Mouse (Mus musculus) kidney, postnatal 0 days (tissue): ENCODE results near the gene Pramel4. TPM values are rescaled to one million over a fixed set of nuclear protein-coding genes. Genes with fewer than 3 reads are reported as not detected.
"Not testable (repeated sequence)": the region's sequence is repeated elsewhere in the genome, so short reads cannot be mapped to it uniquely, and the experiment has no call there.

Experiments
- ATAC-seq: fragments of 200-750 bp; cut with Nextera tagmentation; replicated peaks from 2 replicates; pipeline ENCODE4 v1.8.0; 2017; ENCODE audit warnings: low read depth, moderate number of reproducible peaks, moderate TSS enrichment, moderate library complexity; ENCODE audit not compliant: low FRiP score
- DNase-seq: peaks from one replicate; pipeline ENCODE4 v3.0.0-alpha.2; 2016; ENCODE audit warnings: low spot score
- H3K27ac ChIP-seq: fragments of 300-500 bp; sonication (generic); 2 replicates; pipeline ENCODE4 v1.5.1; 2014; ENCODE audit warnings: mild to moderate bottlenecking
- H3K27me3 ChIP-seq: fragments of 300-500 bp; sonication (generic); 2 replicates; pipeline ENCODE4 v1.6.1; 2014; ENCODE audit warnings: low read length, mixed read lengths; ENCODE audit not compliant: insufficient read depth
- H3K36me3 ChIP-seq: fragments of 300-500 bp; sonication (generic); 2 replicates; pipeline ENCODE4 v1.6.1; 2014; ENCODE audit warnings: low read length, mixed read lengths; ENCODE audit not compliant: insufficient read depth
- H3K4me1 ChIP-seq: fragments of 300-500 bp; sonication (generic); replicated peaks from 2 replicates; pipeline ENCODE4 v1.6.1; 2014; ENCODE audit warnings: antibody characterized with exemption, low read length, mixed read lengths; ENCODE audit not compliant: insufficient read depth
- H3K4me2 ChIP-seq: fragments of 300-500 bp; sonication (generic); 2 replicates; pipeline ENCODE4 v1.6.1; 2014; ENCODE audit warnings: mild to moderate bottlenecking, low read length, moderate library complexity, mixed read lengths
- H3K4me3 ChIP-seq: fragments of 300-500 bp; sonication (generic); replicated peaks from 2 replicates; pipeline ENCODE4 v1.5.1; 2014; ENCODE audit warnings: low read depth, low read length
- H3K9ac ChIP-seq: fragments of 300-500 bp; sonication (generic); 2 replicates; pipeline ENCODE4 v1.6.1; 2014; ENCODE audit warnings: low read depth, low read length
- H3K9me3 ChIP-seq: fragments of 300-500 bp; sonication (generic); replicated peaks from 2 replicates; pipeline ENCODE4 v1.6.1; 2016; ENCODE audit warnings: low read length, inconsistent platforms, mixed read lengths
- WGBS: fragments of 180-500 bp; shearing (Covaris S2); extraction: QIAGEN DNeasy Blood & Tissue Kit; methylation state at CpG from one replicate; pipeline ENCODE4 v1.1.7; 2014; 5-methylcytosine and 5-hydroxymethylcytosine counted together
- polyA plus RNA-seq: library from polyadenylated mRNA; unstranded; fragments of >200 nt; fragmentation: Nextera tagmentation; extraction: Ambion mirVana; gene quantifications from 2 replicates; pipeline ENCODE4 v1.2.1, GENCODE M21; 2015

The Pramel4 gene
- polyA plus RNA-seq, result not detected in 2 replicates

- not testable (repeated sequence) for H3K36me3 ChIP-seq, H3K9ac ChIP-seq, H3K4me1 ChIP-seq, H3K27ac ChIP-seq, H3K27me3 ChIP-seq, ATAC-seq, H3K4me2 ChIP-seq, DNase-seq, H3K4me3 ChIP-seq, H3K9me3 ChIP-seq
- 81% methylated on average over 3 of the region's 3 CpGs for WGBS
These were observed at the start of gene Pramel4 for GRCm38 (mm10) chr4:144058826-144059225. TSS of gene Pramel4 (plus strand) at chr4:144059126.

GRCm38 (mm10) chr4:144106174-144106573 is 47.2 kb downstream of the Pramel4 start, which contains the start of gene Gm13102:
TSS of gene Gm13102 (plus strand) at chr4:144106474.
- not testable (repeated sequence) for H3K4me2 ChIP-seq, DNase-seq, H3K4me1 ChIP-seq, H3K27ac ChIP-seq, H3K9ac ChIP-seq, H3K9me3 ChIP-seq, H3K4me3 ChIP-seq, H3K27me3 ChIP-seq, H3K36me3 ChIP-seq, ATAC-seq
- WGBS, result no CpG with 5 or more reads among the region's 2 CpGs

Other genes starting within 250 kb of the Pramel4 start
- not detected in 2 replicates for gene Gm13084, start 243.0 kb upstream of the Pramel4 start, polyA plus RNA-seq
- not detected in 2 replicates for gene Gm13103, start 212.6 kb upstream of the Pramel4 start, polyA plus RNA-seq
- gene Pramef6, start 158.7 kb upstream of the Pramel4 start, polyA plus RNA-seq, result not detected in 2 replicates
- not detected in 2 replicates for gene Pramef25, start 108.1 kb upstream of the Pramel4 start, polyA plus RNA-seq
- not detected in 2 replicates for gene Gm13101, start 92.2 kb upstream of the Pramel4 start, polyA plus RNA-seq
- not detected in 2 replicates for gene Pramef17, start 64.8 kb upstream of the Pramel4 start, polyA plus RNA-seq
- not detected in 2 replicates for gene Gm13102, start 47.3 kb downstream of the Pramel4 start, polyA plus RNA-seq
- not detected in 2 replicates for gene Oog3, start 103.5 kb downstream of the Pramel4 start, polyA plus RNA-seq
- gene Oog2, start 131.6 kb downstream of the Pramel4 start, polyA plus RNA-seq, result not detected in 2 replicates
- gene C87977, start 154.2 kb downstream of the Pramel4 start, polyA plus RNA-seq, result not detected in 2 replicates
- gene Pramel5, start 221.4 kb downstream of the Pramel4 start, polyA plus RNA-seq, result not detected in 2 replicates